8 mouse cellular contexts compared by ENCODE assay signal in genomic region chr7:143008370-143008926, GRCm38 (mm10). TPM values are rescaled to one million over a fixed set of nuclear protein-coding genes. Genes with fewer than 3 reads are reported as not detected.
DNase-seq lines count a peak whose midpoint lies in the region; ATAC-seq and TF ChIP-seq lines count a peak whose summit lies in the region.

No protein-coding gene starts in this region.

- no peaks in the 10 kb centered on the region for H3K36me3 ChIP-seq in forebrain, embryonic 13.5 days (ENCODE audit: poor library complexity, severe bottlenecking)
- no peaks in the 10 kb centered on the region for H3K36me3 ChIP-seq in hindbrain, embryonic 14.5 days (replicated peaks; ENCODE audit: control insufficient read depth, insufficient read depth)
- H3K36me3 ChIP-seq in liver, adult 2 months (ENCODE audit: control insufficient read depth, insufficient read depth, low read length), result no peaks in the 10 kb centered on the region

- no peaks in the 10 kb centered on the region for H3K27me3 ChIP-seq in forebrain, embryonic 13.5 days
- H3K27me3 ChIP-seq in hindbrain, embryonic 14.5 days (ENCODE audit: control insufficient read depth, insufficient read depth, low read length), result no peaks in the 10 kb centered on the region
- H3K27me3 ChIP-seq in liver, adult 2 months (ENCODE audit: control insufficient read depth, insufficient read depth, low read length), result no peaks in the 10 kb centered on the region

- ATAC-seq in forebrain, embryonic 13.5 days, result peak; percentile 58
- peak; percentile 42; the same call in 1 of the 2 replicates for ATAC-seq in hindbrain, embryonic 14.5 days (ENCODE audit: low FRiP score)
- ATAC-seq in monocyte, adult 5-6 weeks (replicated peaks; ENCODE audit: insufficient number of reproducible peaks, low FRiP score, low TSS enrichment, poor library complexity, severe bottlenecking), result 0 out of 2 replicates have a peak, but pooled peaks have one; percentile 18

- no peaks in the 10 kb centered on the region for H3K9me3 ChIP-seq in forebrain, embryonic 13.5 days (replicated peaks)
- H3K9me3 ChIP-seq in hindbrain, embryonic 14.5 days (ENCODE audit: control insufficient read depth, low read length), result no peaks in the 10 kb centered on the region

- peak overlapping the region; percentile 10; the same call in 1 of the 2 replicates for H3K4me2 ChIP-seq in forebrain, embryonic 13.5 days
- no peak overlapping the region for H3K4me2 ChIP-seq in hindbrain, embryonic 14.5 days (replicated peaks)

- no peak overlapping the region for H3K4me3 ChIP-seq in forebrain, embryonic 13.5 days
- no peak overlapping the region for H3K4me3 ChIP-seq in hindbrain, embryonic 14.5 days (replicated peaks; ENCODE audit: low read length)
- no peak overlapping the region for H3K4me3 ChIP-seq in liver, adult 2 months (ENCODE audit: insufficient read depth, low read depth, low read length)

- H3K27ac ChIP-seq in forebrain, embryonic 13.5 days, result peak overlapping the region; percentile 51
- H3K27ac ChIP-seq in hindbrain, embryonic 14.5 days, result peak overlapping the region; percentile 78
- peak overlapping the region; percentile 38 for H3K27ac ChIP-seq in liver, adult 2 months (replicated peaks; ENCODE audit: insufficient read depth, low read depth, low read length)

- no peaks in the 10 kb centered on the region for H3K79me2 ChIP-seq in liver, adult 2 months (ENCODE audit: control insufficient read depth, insufficient read depth, low read length)

- TF ChIP-seq CTCF in liver, adult 2 months (IDR thresholded peaks at IDR 0.05; ENCODE audit: low read depth, low read length), result no peak

- TF ChIP-seq POLR2A in liver, adult 2 months (IDR thresholded peaks at IDR 0.05; ENCODE audit: extremely low read depth, insufficient read depth, low read length), result no peak

- H3K4me1 ChIP-seq in forebrain, embryonic 13.5 days, result peaks cover 24% of the 10 kb centered on the region
- peaks cover 25% of the 10 kb centered on the region for H3K4me1 ChIP-seq in hindbrain, embryonic 14.5 days (replicated peaks; ENCODE audit: control insufficient read depth, insufficient read depth, low read length)
- peaks cover 4% of the 10 kb centered on the region; the same call in 1 of the 2 replicates for H3K4me1 ChIP-seq in liver, adult 2 months (ENCODE audit: control insufficient read depth, insufficient read depth, low read length)

- peak; percentile 71 for DNase-seq in 3134 (ENCODE audit: extremely low read depth, insufficient read length, low spot score)
- DNase-seq in MN1 (ENCODE audit: low spot score), result peak; percentile 73
- DNase-seq in hindbrain, embryonic 14.5 days (ENCODE audit: low spot score), result no peak
- peak; percentile 15 for DNase-seq in liver, adult 2 months (ENCODE audit: extremely low read depth, low read depth, low spot score)
- no peak for DNase-seq in right cerebral cortex, adult 2 months (ENCODE audit: low spot score in 2 of 2)
- DNase-seq in left cerebral cortex, postnatal 14 days (ENCODE audit: low spot score in 2 of 2), result no peak

- H3K9ac ChIP-seq in forebrain, embryonic 13.5 days, result no peak overlapping the region
- no peak overlapping the region for H3K9ac ChIP-seq in hindbrain, embryonic 14.5 days
- 0 out of 2 replicates have a peak overlapping the region, but pooled peaks have one; percentile 10 for H3K9ac ChIP-seq in liver, adult 2 months (ENCODE audit: low read depth, low read length)

- intact Hi-C loops in left cerebral cortex, postnatal 14 days (cut with DNase I), result loop anchor here (2.0 kb wide), 2 partner anchors 44 to 78 kb away; partner anchors contain the start of gene Cd81

- WGBS in forebrain, embryonic 13.5 days, result 68% methylated on average over 8 of the region's 8 CpGs
- WGBS in hindbrain, embryonic 14.5 days, result 61% methylated on average over 8 of the region's 8 CpGs
- 65% methylated on average over 8 of the region's 8 CpGs for WGBS in liver, adult 2 months

RNA-seq across cellular contexts. Expression of gene Tspan32, which starts 3.6 kb away (rescaled TPM):
- 0.81 and 0.83 TPM in 2 replicates for polyA plus RNA-seq in forebrain, embryonic 13.5 days (2015; fragmentation: Nextera tagmentation; extraction: Ambion mirVana)
- polyA plus RNA-seq in hindbrain, embryonic 14.5 days (2014; fragmentation: Nextera tagmentation; extraction: Ambion mirVana), result 0.43 and 0.82 TPM in 2 replicates
- total RNA-seq in liver, adult 2 months (2014; rRNA removed), result 0.46 and 1.1 TPM in 2 replicates
- polyA plus RNA-seq in liver, adult 2 months (2012; rRNA removed), result 0.56 and 1.0 TPM in 2 replicates
- 47.6 to 98.9 TPM (median 75.2 TPM) in 3 replicates for total RNA-seq in monocyte, adult 5-6 weeks (2017)
- under 1 TPM in 1 of 2 experiments, not detected in 1; 0.30 TPM for total RNA-seq in left cerebral cortex, postnatal 14 days (2021)

RNA-seq across cellular contexts. Expression of gene Ascl2, which starts 39.4 kb away (rescaled TPM):
- 0.21 TPM in 1 of 2 replicates, not detected in the other for polyA plus RNA-seq in forebrain, embryonic 13.5 days (2015; fragmentation: Nextera tagmentation; extraction: Ambion mirVana)
- 0.39 and 0.51 TPM in 2 replicates for polyA plus RNA-seq in hindbrain, embryonic 14.5 days (2014; fragmentation: Nextera tagmentation; extraction: Ambion mirVana)
- total RNA-seq in liver, adult 2 months (2014; rRNA removed), result not detected in 2 replicates
- polyA plus RNA-seq in liver, adult 2 months (2012; rRNA removed), result 0.11 TPM in 1 of 2 replicates, not detected in the other
- total RNA-seq in monocyte, adult 5-6 weeks (2017), result 1.6 TPM in 1 of 3 replicates, not detected in the others
- total RNA-seq in left cerebral cortex, postnatal 14 days (2021), result not detected

RNA-seq across cellular contexts. Expression of gene Cd81, which starts 44.1 kb away (rescaled TPM):
- polyA plus RNA-seq in forebrain, embryonic 13.5 days (2015; fragmentation: Nextera tagmentation; extraction: Ambion mirVana), result 217 and 236 TPM in 2 replicates
- polyA plus RNA-seq in hindbrain, embryonic 14.5 days (2014; fragmentation: Nextera tagmentation; extraction: Ambion mirVana), result 455 and 483 TPM in 2 replicates
- 363 and 420 TPM in 2 replicates for total RNA-seq in liver, adult 2 months (2014; rRNA removed)
- 616 and 625 TPM in 2 replicates for polyA plus RNA-seq in liver, adult 2 months (2012; rRNA removed)
- total RNA-seq in monocyte, adult 5-6 weeks (2017), result 75.1 to 86.6 TPM (median 75.4 TPM) in 3 replicates
- total RNA-seq in left cerebral cortex, postnatal 14 days (2021), result 100 to 1,000 TPM; 367 to 400 TPM

Comparison
In these comparisons a context has a peak if more than half of its experiments do, and no peak if none do; other contexts are left out.
1. DNase-seq: peak in 3134 (single experiment), MN1 (single experiment) and liver, adult 2 months (single experiment); none in hindbrain, embryonic 14.5 days (single experiment), right cerebral cortex, adult 2 months (0 of 2) and left cerebral cortex, postnatal 14 days (0 of 2).
2. RNA of gene Tspan32, which starts 3.6 kb away (total RNA-seq): 47.6 to 98.9 TPM in monocyte, adult 5-6 weeks; 0.46 to 1.1 TPM in liver, adult 2 months and 0.30 TPM in left cerebral cortex, postnatal 14 days; every median in the first group is over 10 times any median in the second.
3. Peak in every context shown above with its lines, with median percentiles within 50 percentile points of each other: ATAC-seq and H3K27ac ChIP-seq.